Mouse (Mus musculus) embryonic facial prominence, embryonic 14.5 days (tissue): ENCODE measurements around the gene Ak3. TPM values are rescaled to one million over a fixed set of nuclear protein-coding genes. Genes with fewer than 3 reads are reported as not detected.

Source experiments
- polyA plus RNA-seq: library from polyadenylated mRNA; unstranded; fragments of >200 nt; fragmentation: Nextera tagmentation; extraction: Ambion mirVana; gene quantifications from 2 replicates; pipeline ENCODE4 v1.2.1, GENCODE M21; 2014

The Ak3 gene
- polyA plus RNA-seq, 1 experiment from 2014 or later, result 93.5 TPM

Other genes with a start within 250 kb of the Ak3 start
- 1.2 and 2.5 TPM in 2 replicates for gene Slc1a1, start 212.9 kb downstream of the Ak3 start, polyA plus RNA-seq
- 8.4 and 9.3 TPM in 2 replicates for gene Plpp6, start 84.0 kb downstream of the Ak3 start, polyA plus RNA-seq
- 1.4 and 1.8 TPM in 2 replicates for gene 4430402I18Rik, start 80.2 kb downstream of the Ak3 start, polyA plus RNA-seq
- 35.8 and 41.8 TPM in 2 replicates for gene Cdc37l1, start 57.6 kb downstream of the Ak3 start, polyA plus RNA-seq
- 44.8 and 52.9 TPM in 2 replicates for gene Rcl1, start 53.4 kb upstream of the Ak3 start, polyA plus RNA-seq
- gene Jak2, start 203.9 kb upstream of the Ak3 start, polyA plus RNA-seq, result 15.3 and 16.2 TPM in 2 replicates